Mouse (Mus musculus) neural tube, embryonic 10.5 days (tissue): Measurements from ENCODE around the gene Map2k2.

Source experiments
- DNase-seq: peaks from one replicate; pipeline ENCODE4 v3.0.0-alpha.2; 2017; ENCODE audit warnings: low spot score; ENCODE audit errors: extremely low spot score

Gene Map2k2

GRCm38 (mm10) chr10:81094931-81095678 lies 10.6 kb upstream of the Map2k2 start:
- DNase-seq = no peak

- DNase-seq = peak; percentile 94
Measured at GRCm38 (mm10) chr10:81106113-81106721, 502 bp downstream of the Map2k2 start.

DNA sequence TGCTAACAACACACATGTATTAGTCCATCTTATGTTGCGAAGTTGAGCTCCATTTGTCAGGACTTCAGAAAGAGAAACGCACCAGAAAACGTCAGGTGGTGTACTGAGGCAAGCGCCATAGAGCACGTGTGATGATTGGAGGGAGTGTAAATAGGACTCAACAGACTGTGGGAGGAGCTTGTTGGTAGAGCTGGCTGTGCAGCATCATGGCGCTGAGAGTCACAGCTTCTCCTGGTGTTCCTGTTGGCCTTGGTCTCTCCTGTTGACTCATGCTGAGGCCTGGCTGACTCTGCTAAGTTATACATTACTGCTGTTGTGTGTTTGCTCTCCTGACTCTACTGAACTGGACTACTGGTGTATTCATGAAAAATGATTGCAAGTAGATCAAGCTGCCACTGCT lies 7.2 kb downstream of the Map2k2 start:
- DNase-seq = no peak

DNA sequence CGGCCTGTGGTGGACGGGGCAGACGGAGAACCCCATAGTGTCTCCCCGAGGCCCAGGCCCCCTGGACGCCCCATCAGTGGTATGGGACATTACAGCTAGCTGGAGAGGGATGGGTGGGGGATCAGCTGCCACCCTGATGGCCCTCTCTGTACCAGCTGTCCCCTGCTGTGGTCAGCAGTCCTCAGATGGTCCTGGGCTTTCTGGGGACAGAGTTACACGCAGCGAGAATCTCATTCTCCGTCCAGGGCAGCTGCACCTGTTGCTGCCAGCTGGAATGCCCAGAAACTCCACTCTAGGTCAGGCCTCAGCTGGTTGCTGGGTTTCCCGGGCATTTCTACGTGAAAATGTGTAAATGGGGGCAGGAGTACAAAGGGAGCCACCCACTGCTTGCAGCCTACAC lies 13.9 kb downstream of the Map2k2 start:
- DNase-seq = no peak

DNA sequence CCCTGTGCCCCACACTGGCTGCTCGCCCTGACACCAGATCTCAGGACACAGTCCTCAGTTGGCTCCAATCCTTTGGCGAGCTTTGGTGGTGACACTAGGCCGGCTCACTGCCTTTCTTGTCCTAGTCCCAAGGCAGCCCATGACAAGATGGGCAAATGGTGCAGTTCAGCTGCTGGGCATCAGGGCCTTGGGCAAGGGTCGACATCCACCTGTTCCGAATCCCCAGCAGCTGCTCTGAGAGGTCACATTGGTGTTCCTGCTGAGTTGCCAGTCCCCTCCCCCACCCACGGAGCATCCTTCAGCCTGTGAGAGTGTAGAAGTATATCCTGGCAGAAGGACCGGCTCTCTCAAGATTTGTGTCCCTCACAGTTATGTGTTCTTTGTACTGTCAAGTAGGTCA lies 14.9 kb downstream of the Map2k2 start:
- no peak for DNase-seq

- no peak for DNase-seq
Measured at GRCm38 (mm10) chr10:81122889-81123288, 17.2 kb downstream of the Map2k2 start.

DNA sequence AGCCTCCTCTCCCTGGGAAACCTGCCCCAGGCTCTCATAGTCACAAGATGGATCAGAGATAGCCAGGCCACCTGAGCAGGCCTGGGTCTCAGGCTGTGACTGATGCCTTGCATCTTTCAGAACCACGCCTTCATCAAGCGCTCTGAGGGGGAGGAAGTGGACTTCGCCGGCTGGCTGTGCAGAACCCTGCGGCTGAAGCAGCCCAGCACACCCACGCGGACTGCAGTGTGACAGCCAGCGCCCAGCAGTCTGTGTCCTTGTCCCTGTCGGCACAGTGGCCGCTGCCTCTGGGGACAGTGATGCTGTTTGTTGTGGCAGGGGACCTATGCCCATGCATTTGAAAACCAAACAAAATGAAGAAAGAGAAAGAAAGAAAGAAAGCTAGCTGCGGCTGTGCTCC lies 17.8 kb downstream of the Map2k2 start:
- no peak for DNase-seq

GRCm38 (mm10) chr10:81134181-81134587 lies 28.5 kb downstream of the Map2k2 start:
- no peak for DNase-seq

DNA sequence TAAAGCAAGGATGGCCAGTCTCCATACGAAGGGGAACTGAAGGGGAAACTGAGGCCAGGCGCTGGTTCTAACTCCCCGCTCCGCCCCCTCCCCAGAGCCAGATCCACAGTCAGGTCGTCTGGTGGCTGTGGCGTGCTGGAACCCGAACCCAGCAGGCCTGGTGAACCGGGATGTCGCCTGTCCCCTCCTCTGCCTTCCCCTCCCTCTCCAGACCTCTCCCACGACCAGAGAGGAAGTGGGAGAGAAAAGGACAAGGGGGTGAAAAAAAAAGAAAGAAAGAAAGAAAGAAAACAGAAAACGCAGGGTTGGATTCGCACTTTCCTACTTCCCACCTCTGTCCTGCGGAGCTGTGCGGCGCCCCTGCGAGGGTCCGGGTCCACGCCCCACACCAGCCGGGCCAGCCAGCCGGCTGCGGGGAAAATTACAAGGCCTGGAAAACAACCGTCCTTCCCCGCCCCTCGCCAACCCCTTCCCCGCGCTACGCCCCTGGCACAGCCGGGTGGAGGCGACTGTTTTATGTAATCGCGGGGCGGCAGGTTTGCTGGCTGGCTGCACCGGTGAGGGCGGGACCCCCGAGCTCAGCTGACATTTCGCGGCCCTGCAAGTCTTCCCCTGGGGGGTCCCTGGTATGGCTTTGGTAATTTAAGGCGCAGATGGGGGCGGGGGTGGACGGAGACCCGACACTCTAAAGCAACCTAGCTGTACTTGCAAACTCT lies 29.4 kb downstream of the Map2k2 start, which contains the start of gene Zbtb7a:
TSS of gene Zbtb7a (plus strand) at position 255 of the 716 bp plus-strand sequence.
- DNase-seq = peak; percentile 53

GRCm38 (mm10) chr10:81135831-81136705 lies 30.4 kb downstream of the Map2k2 start:
- DNase-seq = peak; percentile 73

DNA sequence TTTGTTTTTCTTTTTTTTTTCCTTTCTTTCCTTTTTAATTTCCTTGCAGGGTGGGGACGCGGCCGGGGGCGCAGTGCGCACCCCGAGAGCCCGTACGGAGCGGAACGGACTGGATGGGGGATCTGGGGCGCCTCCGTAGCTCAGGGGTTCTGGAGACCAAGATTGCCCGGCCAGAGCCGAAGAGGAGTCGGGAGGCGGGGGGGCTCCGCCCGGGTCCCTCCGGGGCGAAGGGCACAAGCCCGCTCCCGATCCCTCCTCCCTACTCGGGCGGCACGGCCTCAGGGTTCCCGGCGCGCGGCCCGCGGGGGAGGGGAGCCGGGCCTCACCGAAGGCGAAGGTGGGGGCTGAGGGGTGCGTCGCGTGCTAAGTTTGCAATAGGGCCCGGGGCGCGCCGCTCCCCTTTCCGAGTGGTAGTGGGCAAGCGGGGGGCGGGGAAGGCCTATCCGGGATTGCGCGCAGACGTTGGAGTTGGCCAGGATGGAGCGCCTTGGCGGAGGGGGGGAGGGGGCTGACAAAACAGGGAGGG lies 31.1 kb downstream of the Map2k2 start:
- DNase-seq = peak; percentile 87

GRCm38 (mm10) chr10:81137252-81138130 lies 31.8 kb downstream of the Map2k2 start:
- peak; percentile 100 for DNase-seq

DNA sequence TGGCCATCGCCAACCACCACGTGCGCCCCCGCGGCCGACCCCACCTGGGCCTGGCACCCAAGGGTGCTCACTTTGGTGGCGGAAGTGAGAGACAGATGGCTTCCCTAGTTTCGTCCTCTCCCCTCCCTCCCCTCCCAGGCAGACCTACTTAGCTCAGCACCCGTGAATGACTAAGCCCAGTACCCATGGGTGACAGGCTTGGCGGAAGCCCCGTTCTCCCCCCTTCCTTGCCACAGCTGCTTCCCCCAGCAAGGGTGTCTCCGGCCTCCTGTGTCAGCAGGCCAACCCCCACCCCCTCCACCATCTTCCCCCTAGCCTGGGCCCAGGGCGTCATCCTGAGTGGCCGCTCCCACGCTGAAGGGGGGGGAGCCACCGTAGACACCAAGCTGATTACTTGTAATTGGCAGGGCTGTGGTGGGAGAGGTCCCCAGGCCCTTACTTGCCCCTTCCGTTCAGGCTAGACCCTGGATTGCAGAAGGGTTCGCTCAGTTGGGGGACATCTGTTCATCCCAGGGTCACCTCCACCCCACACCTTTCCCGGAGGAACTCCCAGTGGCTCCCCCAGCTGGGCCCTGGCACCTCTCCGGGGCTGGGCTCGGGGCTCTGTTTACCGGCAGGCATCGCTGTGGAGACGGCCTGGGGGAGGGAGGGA lies 32.5 kb downstream of the Map2k2 start:
- DNase-seq = peak; percentile 45

GRCm38 (mm10) chr10:81138821-81139528 lies 33.3 kb downstream of the Map2k2 start:
- no peak for DNase-seq

- DNase-seq = no peak
Measured at GRCm38 (mm10) chr10:81139529-81139846, 33.8 kb downstream of the Map2k2 start.

DNA sequence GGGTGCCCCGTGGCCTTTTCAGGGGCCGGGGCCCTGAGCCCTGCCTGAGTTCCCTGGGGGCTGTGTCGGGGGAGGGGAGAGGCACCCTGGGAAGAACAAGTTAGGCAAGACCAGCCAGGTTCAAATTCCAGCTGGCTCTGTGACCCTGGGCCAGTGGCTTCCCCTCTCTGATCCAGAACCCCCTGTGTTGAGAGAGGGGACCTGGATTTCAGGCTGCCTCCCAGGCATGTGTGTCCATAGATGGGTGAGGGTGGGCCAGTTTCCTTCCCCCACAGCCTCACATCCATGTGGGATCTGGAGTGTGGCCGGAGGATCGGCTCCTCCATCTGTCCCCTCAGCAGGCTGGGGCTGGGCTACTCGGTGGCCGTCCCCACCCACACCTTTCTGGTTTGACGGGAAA lies 34.3 kb downstream of the Map2k2 start:
- DNase-seq = no peak

GRCm38 (mm10) chr10:81140717-81141454 lies 35.2 kb downstream of the Map2k2 start:
- no peak for DNase-seq

DNA sequence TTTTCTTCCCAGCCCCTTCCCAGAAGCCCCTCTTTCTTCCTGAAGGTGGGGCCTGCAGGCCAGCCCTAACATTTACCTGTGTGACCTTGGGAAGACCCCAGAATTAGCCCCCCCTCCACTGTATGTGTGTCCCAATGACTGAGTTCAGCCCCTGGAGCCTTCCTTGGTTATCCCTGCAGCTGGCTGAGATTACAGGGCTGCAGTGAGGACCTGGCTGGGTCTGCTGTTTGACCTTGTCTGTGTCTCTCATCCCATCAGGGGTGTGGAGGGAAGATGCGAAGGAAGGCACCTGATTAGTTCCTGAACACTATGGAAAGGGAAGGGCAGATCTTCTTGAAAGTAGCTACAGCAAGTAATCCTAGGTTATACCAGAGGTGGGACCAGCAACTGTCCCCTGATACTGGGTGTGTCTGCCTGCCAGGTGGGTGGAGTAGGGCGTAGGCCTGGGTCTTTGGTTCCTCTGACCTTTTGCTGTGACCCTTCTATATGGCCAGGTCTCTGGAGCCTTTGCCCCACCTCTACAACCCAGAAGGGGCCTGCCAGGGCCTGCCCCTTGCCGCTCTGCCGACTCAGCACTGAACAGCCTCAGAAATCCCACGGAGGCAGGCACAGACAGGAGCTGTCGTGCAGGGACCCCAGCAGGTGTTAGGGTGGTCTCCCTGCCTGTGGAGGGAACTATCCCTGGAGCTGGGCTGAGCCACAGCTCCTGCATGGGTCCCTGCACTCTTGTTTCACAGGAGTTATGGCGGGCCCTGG lies 35.9 kb downstream of the Map2k2 start:
- DNase-seq = no peak
